Mouse (Mus musculus): ENCODE measurements around the gene Tex52. TPM values are rescaled to one million over a fixed set of nuclear protein-coding genes. Genes with fewer than 3 reads are reported as not detected.

The Tex52 gene
- polyA plus RNA-seq, 2 experiments = 0.07 TPM; not detected in 1

- TF ChIP-seq CTCF (IDR thresholded peaks at IDR 0.05; ENCODE audit: low read depth) (no peak), EP300 (IDR thresholded peaks at IDR 0.05; ENCODE audit: low read depth) (no peak)
- no peaks in the 10 kb centered on the region for H3K9me3 ChIP-seq (ENCODE audit: control insufficient read depth, low read length)
- peaks cover 33% of the 10 kb centered on the region for H3K36me3 ChIP-seq (replicated peaks; ENCODE audit: control insufficient read depth, insufficient read depth, low read depth)
- H3K4me2 ChIP-seq (ENCODE audit: low read depth) = peak overlapping the region; percentile 91
- H3K4me1 ChIP-seq (replicated peaks; ENCODE audit: control insufficient read depth in 2 of 2, insufficient read depth in 2 of 2, low read length in 1 of 2) = peaks cover 0 to 13% of the 10 kb centered on the region in 2 experiments; a peak in 3 of 4 replicates
- DNase-seq (ENCODE audit: low read depth in 3 of 3, low spot score in 3 of 3) (no peak), ATAC-seq (ENCODE audit: insufficient read depth) (peak; percentile 45)
- H3K27ac ChIP-seq = peak overlapping the region; percentile 78
- H3K27me3 ChIP-seq (ENCODE audit: control insufficient read depth, insufficient read depth, low read length) = no peaks in the 10 kb centered on the region
- peak overlapping the region; percentile 86 for H3K9ac ChIP-seq (replicated peaks)
- 2% methylated on average over 46 of the region's 46 CpGs for WGBS (ENCODE audit: insufficient replicate concordance)
- peak overlapping the region; percentile 66 to 67 for H3K4me3 ChIP-seq (ENCODE audit: insufficient read depth in 1 of 2, low read depth in 2 of 2, low read length in 2 of 2)
Measured at GRCm38 (mm10) chr6:128363007-128363825, 12.0 kb upstream of the Tex52 start.

DNA sequence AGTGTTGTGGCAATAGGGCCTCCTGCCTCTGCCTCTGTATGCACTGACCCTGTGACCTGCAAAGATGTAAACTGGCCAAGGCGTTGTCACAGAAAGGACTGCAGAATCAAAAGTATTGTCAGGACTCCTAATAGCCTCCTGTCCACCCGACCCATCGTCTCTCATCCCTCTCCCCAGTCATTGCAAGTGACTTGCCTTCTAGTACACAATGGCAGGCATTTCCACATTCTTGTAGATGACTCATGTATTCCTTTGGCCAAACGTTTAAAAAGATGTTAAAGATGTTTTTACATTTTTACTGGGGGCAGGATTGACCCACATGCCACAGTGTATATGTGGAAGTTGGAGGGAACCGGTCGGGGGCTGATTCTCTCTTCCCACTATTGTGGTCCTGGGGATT lies 10.5 kb upstream of the Tex52 start:
- H3K4me2 ChIP-seq (ENCODE audit: low read depth) = no peak overlapping the region; the same call in 1 of the 2 replicates
- no peak overlapping the region for H3K27ac ChIP-seq
- peaks cover 0 to 13% of the 10 kb centered on the region in 2 experiments; a peak in 3 of 4 replicates for H3K4me1 ChIP-seq (replicated peaks; ENCODE audit: control insufficient read depth in 2 of 2, insufficient read depth in 2 of 2, low read length in 1 of 2)
- no peaks in the 10 kb centered on the region for H3K27me3 ChIP-seq (ENCODE audit: control insufficient read depth, insufficient read depth, low read length)
- no peak for ATAC-seq (ENCODE audit: insufficient read depth)
- 78% methylated on average over 6 of the region's 6 CpGs for WGBS (ENCODE audit: insufficient replicate concordance)
- TF ChIP-seq EP300 (IDR thresholded peaks at IDR 0.05; ENCODE audit: low read depth) = no peak
- H3K9ac ChIP-seq (replicated peaks) = no peak overlapping the region
- no peak overlapping the region; a peak in 1 of 4 replicates for H3K4me3 ChIP-seq (ENCODE audit: insufficient read depth in 1 of 2, low read depth in 2 of 2, low read length in 2 of 2)
- DNase-seq (ENCODE audit: low read depth in 3 of 3, low spot score in 3 of 3) = no peak
- peaks cover 36% of the 10 kb centered on the region for H3K36me3 ChIP-seq (replicated peaks; ENCODE audit: control insufficient read depth, insufficient read depth, low read depth)
- H3K9me3 ChIP-seq (ENCODE audit: control insufficient read depth, low read length) = no peaks in the 10 kb centered on the region

DNA sequence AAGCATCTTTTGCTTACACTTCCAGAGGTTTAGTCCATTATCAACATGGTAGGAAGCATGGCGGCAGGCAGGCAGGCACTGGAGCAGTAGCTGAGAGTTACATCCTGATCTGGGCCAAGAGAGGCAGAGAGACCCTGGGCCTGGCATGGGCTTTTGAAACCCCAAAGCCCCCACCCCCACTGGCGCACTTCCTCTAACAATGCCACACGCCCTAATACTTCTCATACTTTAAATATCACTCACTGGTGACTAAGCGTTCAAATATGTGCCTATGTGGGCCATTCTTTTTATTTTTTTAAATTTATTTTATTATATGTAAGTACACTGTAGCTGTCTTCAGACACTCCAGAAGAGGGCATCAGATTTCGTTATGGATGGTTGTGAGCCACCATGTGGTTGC lies 8.8 kb upstream of the Tex52 start:
- Histone ChIP-seq H3K27ac (no peak overlapping the region), H3K4me2 (ENCODE audit: low read depth) (no peak overlapping the region), H3K27me3 (ENCODE audit: control insufficient read depth, insufficient read depth, low read length) (no peaks in the 10 kb centered on the region), H3K9me3 (ENCODE audit: control insufficient read depth, low read length) (no peaks in the 10 kb centered on the region), H3K4me3 (ENCODE audit: insufficient read depth in 1 of 2, low read depth in 2 of 2, low read length in 2 of 2) (no peak overlapping the region), H3K4me1 (replicated peaks; ENCODE audit: control insufficient read depth in 2 of 2, insufficient read depth in 2 of 2, low read length in 1 of 2) (peaks cover 0 to 6% of the 10 kb centered on the region in 2 experiments; a peak in 3 of 4 replicates), H3K36me3 (replicated peaks; ENCODE audit: control insufficient read depth, insufficient read depth, low read depth) (peaks cover 45% of the 10 kb centered on the region), H3K9ac (replicated peaks) (no peak overlapping the region)
- TF ChIP-seq CTCF (IDR thresholded peaks at IDR 0.05; ENCODE audit: low read depth) = no peak
- TF ChIP-seq EP300 (IDR thresholded peaks at IDR 0.05; ENCODE audit: low read depth) = no peak
- 82% methylated on average over 5 of the region's 5 CpGs for WGBS (ENCODE audit: insufficient replicate concordance)
- no peak for DNase-seq (ENCODE audit: low read depth in 3 of 3, low spot score in 3 of 3)
- ATAC-seq (ENCODE audit: insufficient read depth) = no peak

DNA sequence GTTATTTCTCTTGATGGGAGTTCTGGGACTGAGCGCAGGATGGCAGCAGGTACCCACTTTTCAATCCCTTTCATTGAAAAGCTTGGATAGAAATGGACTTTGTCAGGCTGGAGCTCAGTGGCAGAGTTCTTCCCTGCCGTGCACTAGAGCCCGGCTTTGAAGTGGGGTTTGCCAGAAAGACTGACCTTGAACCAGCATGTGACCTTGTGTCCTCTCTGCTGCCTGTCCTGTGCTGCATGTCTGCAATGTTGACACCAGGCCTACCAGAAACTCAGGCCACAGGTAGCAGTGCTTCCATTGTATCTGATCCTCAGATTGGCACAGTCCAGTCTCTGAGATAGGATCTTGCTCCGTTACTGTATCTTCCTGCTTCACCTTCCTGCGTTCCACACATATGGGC lies 5.2 kb upstream of the Tex52 start:
- Histone ChIP-seq H3K9ac (replicated peaks) (no peak overlapping the region), H3K4me2 (ENCODE audit: low read depth) (no peak overlapping the region), H3K4me3 (ENCODE audit: insufficient read depth in 1 of 2, low read depth in 2 of 2, low read length in 2 of 2) (no peak overlapping the region), H3K4me1 (replicated peaks; ENCODE audit: control insufficient read depth in 2 of 2, insufficient read depth in 2 of 2, low read length in 1 of 2) (no peaks in the 10 kb centered on the region), H3K27ac (no peak overlapping the region), H3K9me3 (ENCODE audit: control insufficient read depth, low read length) (no peaks in the 10 kb centered on the region), H3K27me3 (ENCODE audit: control insufficient read depth, insufficient read depth, low read length) (no peaks in the 10 kb centered on the region), H3K36me3 (replicated peaks; ENCODE audit: control insufficient read depth, insufficient read depth, low read depth) (peaks cover 75% of the 10 kb centered on the region)
- DNase-seq (ENCODE audit: low read depth in 3 of 3, low spot score in 3 of 3) (no peak), ATAC-seq (ENCODE audit: insufficient read depth) (peak; percentile 27; the same call in 1 of the 2 replicates)
- no peak for TF ChIP-seq CTCF (IDR thresholded peaks at IDR 0.05; ENCODE audit: low read depth)
- no peak for TF ChIP-seq EP300 (IDR thresholded peaks at IDR 0.05; ENCODE audit: low read depth)
- 83% methylated on average over 5 of the region's 5 CpGs for WGBS (ENCODE audit: insufficient replicate concordance)

DNA sequence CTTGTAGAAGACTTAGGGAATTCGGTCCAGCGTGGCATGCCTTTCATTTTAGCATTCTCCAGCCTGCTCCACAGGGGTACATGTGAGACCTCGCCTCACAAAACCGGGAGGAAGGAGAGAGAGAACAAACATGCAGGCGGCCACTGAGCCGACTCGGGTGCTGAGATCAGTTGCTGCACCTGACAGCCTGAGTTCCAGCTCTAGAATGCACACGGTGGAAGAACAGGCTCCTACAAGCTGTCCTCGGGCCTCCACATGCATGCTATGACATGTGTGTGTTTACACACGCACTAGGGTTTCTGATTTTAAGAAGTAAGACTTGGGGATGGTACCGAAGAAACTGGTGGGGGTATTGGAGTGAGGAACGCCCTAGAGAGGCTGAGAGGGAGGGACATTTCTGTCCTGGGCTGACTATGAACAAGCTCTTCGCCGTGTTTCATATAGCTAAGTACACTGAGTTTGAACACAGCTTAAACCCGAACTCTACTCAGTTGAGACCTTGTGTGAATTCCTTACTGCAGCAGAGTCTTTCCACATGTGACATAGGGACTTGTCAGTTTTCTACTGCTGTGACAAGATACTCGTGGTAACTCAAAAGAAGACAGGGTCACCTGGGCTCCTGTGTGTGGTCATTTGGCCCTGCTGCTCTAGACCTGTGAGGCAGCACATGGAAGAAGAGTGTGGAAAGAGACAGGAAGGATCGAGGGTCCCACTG lies 1.3 kb downstream of the Tex52 start:
- Histone ChIP-seq H3K27ac (no peak overlapping the region), H3K36me3 (replicated peaks; ENCODE audit: control insufficient read depth, insufficient read depth, low read depth) (peaks cover 29% of the 10 kb centered on the region), H3K4me3 (ENCODE audit: insufficient read depth in 1 of 2, low read depth in 2 of 2, low read length in 2 of 2) (no peak overlapping the region), H3K27me3 (ENCODE audit: control insufficient read depth, insufficient read depth, low read length) (no peaks in the 10 kb centered on the region), H3K4me1 (replicated peaks; ENCODE audit: control insufficient read depth in 2 of 2, insufficient read depth in 2 of 2, low read length in 1 of 2) (no peaks in the 10 kb centered on the region), H3K9ac (replicated peaks) (no peak overlapping the region), H3K4me2 (ENCODE audit: low read depth) (no peak overlapping the region), H3K9me3 (ENCODE audit: control insufficient read depth, low read length) (no peaks in the 10 kb centered on the region)
- no peak for DNase-seq (ENCODE audit: low read depth in 3 of 3, low spot score in 3 of 3)
- WGBS (ENCODE audit: insufficient replicate concordance) = 71% methylated on average over 17 of the region's 17 CpGs
- ATAC-seq (ENCODE audit: insufficient read depth) = no peak
- TF ChIP-seq CTCF (IDR thresholded peaks at IDR 0.05; ENCODE audit: low read depth) (no peak), EP300 (IDR thresholded peaks at IDR 0.05; ENCODE audit: low read depth) (no peak)

Data from liver, embryonic 14.5 days (tissue).